Mouse (Mus musculus) intestine, embryonic 15.5 days (tissue): ENCODE results near the gene Cdc6. TPM values are rescaled to one million over a fixed set of nuclear protein-coding genes. Genes with fewer than 3 reads are reported as not detected.
"Not testable (repeated sequence)": the region's sequence is repeated elsewhere in the genome, so short reads cannot be mapped to it uniquely, and the experiment has no call there.

Experiments used
- ATAC-seq: fragments of 200-750 bp; cut with Nextera tagmentation; 2 replicates; pipeline ENCODE4 v1.8.0; 2017; ENCODE audit warnings: moderate TSS enrichment, moderate library complexity
- H3K27ac ChIP-seq: fragments of 300-500 bp; sonication (generic); 2 replicates; pipeline ENCODE4 v1.5.1; 2015; ENCODE audit warnings: mild to moderate bottlenecking, inconsistent platforms
- H3K27me3 ChIP-seq: fragments of 300-500 bp; sonication (generic); replicated peaks from 2 replicates; pipeline ENCODE4 v1.6.1; 2015; ENCODE audit warnings: inconsistent platforms
- H3K36me3 ChIP-seq: fragments of 300-500 bp; sonication (generic); 2 replicates; pipeline ENCODE4 v1.6.1; 2015; ENCODE audit warnings: inconsistent platforms
- H3K4me1 ChIP-seq: fragments of 300-500 bp; sonication (generic); replicated peaks from 2 replicates; pipeline ENCODE4 v1.6.1; 2015; ENCODE audit warnings: inconsistent platforms
- H3K4me2 ChIP-seq: fragments of 300-500 bp; sonication (generic); replicated peaks from 2 replicates; pipeline ENCODE4 v1.6.1; 2015; ENCODE audit warnings: mild to moderate bottlenecking, inconsistent platforms
- H3K4me3 ChIP-seq: fragments of 300-500 bp; sonication (generic); replicated peaks from 2 replicates; pipeline ENCODE4 v1.5.1; 2015; ENCODE audit warnings: inconsistent platforms
- H3K9ac ChIP-seq: fragments of 300-500 bp; sonication (generic); 2 replicates; pipeline ENCODE4 v1.6.1; 2015; ENCODE audit warnings: inconsistent platforms
- H3K9me3 ChIP-seq: fragments of 300-500 bp; sonication (generic); 2 replicates; pipeline ENCODE4 v1.6.1; 2016; ENCODE audit warnings: inconsistent platforms
- WGBS: fragments of 180-500 bp; shearing (Covaris S2); methylation state at CpG from one replicate; pipeline ENCODE4 v1.1.7; 2015; 5-methylcytosine and 5-hydroxymethylcytosine counted together
- polyA plus RNA-seq: library from polyadenylated mRNA; unstranded; fragments of >200 nt; fragmentation: Nextera tagmentation; extraction: Ambion mirVana; gene quantifications from 2 replicates; pipeline ENCODE4 v1.2.1, GENCODE M21; 2015

The Cdc6 gene
- polyA plus RNA-seq, 1 experiment from 2014 or later = 26.7 TPM

- H3K4me3 ChIP-seq = no peak overlapping the region
- no peak overlapping the region for H3K9ac ChIP-seq
- peaks cover 9% of the 10 kb centered on the region; the same call in 1 of the 2 replicates for H3K36me3 ChIP-seq
- WGBS = 84% methylated on average over 5 of the region's 5 CpGs
- H3K27ac ChIP-seq = no peak overlapping the region
- no peak overlapping the region for H3K4me2 ChIP-seq
- no peak for ATAC-seq
- peaks cover 8% of the 10 kb centered on the region for H3K4me1 ChIP-seq
- no peaks in the 10 kb centered on the region for H3K27me3 ChIP-seq
- H3K9me3 ChIP-seq = no peaks in the 10 kb centered on the region
Measured at GRCm38 (mm10) chr11:98911498-98911897, 3.9 kb downstream of the Cdc6 start.

GRCm38 (mm10) chr11:98914196-98914595 lies 6.6 kb downstream of the Cdc6 start:
- no peak overlapping the region for H3K4me3 ChIP-seq
- H3K9ac ChIP-seq = no peak overlapping the region
- H3K9me3 ChIP-seq = no peaks in the 10 kb centered on the region
- ATAC-seq = no peak
- no peaks in the 10 kb centered on the region for H3K27me3 ChIP-seq
- H3K4me1 ChIP-seq = peaks cover 8% of the 10 kb centered on the region
- WGBS = 43% methylated on average over 11 of the region's 11 CpGs
- H3K27ac ChIP-seq = no peak overlapping the region
- no peak overlapping the region for H3K4me2 ChIP-seq
- H3K36me3 ChIP-seq = peaks cover 13% of the 10 kb centered on the region

- H3K4me2 ChIP-seq, H3K4me1 ChIP-seq, H3K9me3 ChIP-seq, H3K9ac ChIP-seq, H3K27ac ChIP-seq, H3K27me3 ChIP-seq, H3K4me3 ChIP-seq, ATAC-seq: not testable (repeated sequence)
- peaks cover 20% of the 10 kb centered on the region for H3K36me3 ChIP-seq
- 93% methylated on average over 3 of the region's 3 CpGs for WGBS
Measured at GRCm38 (mm10) chr11:98916376-98916775, 8.8 kb downstream of the Cdc6 start.

- Histone ChIP-seq H3K4me1 (peaks cover 15% of the 10 kb centered on the region), H3K27me3 (no peaks in the 10 kb centered on the region), H3K27ac (no peak overlapping the region), H3K9me3 (no peaks in the 10 kb centered on the region), H3K36me3 (peaks cover 20% of the 10 kb centered on the region), H3K4me3 (no peak overlapping the region), H3K9ac (no peak overlapping the region), H3K4me2 (no peak overlapping the region)
- WGBS = 73% methylated on average over 13 of the region's 13 CpGs
- ATAC-seq = no peak
Measured at GRCm38 (mm10) chr11:98917428-98918005, 9.9 kb downstream of the Cdc6 start.

- WGBS = 67% methylated on average over 9 of the region's 9 CpGs
- H3K27ac ChIP-seq = no peak overlapping the region
Measured at GRCm38 (mm10) chr11:98918231-98918630, 10.6 kb downstream of the Cdc6 start.

GRCm38 (mm10) chr11:98919009-98919408 lies 11.4 kb downstream of the Cdc6 start:
- WGBS = 97% methylated on average over 11 of the region's 11 CpGs
- H3K4me3 ChIP-seq = no peak overlapping the region
- no peak overlapping the region for H3K9ac ChIP-seq
- peaks cover 25% of the 10 kb centered on the region for H3K4me1 ChIP-seq
- ATAC-seq = no peak
- no peaks in the 10 kb centered on the region for H3K27me3 ChIP-seq
- H3K9me3 ChIP-seq = no peaks in the 10 kb centered on the region
- no peak overlapping the region for H3K4me2 ChIP-seq
- H3K27ac ChIP-seq = no peak overlapping the region
- H3K36me3 ChIP-seq = peaks cover 14% of the 10 kb centered on the region

More at GRCm38 (mm10) chr11:98918231-98918630, 10.6 kb downstream of the Cdc6 start:
- Histone ChIP-seq H3K4me3 (no peak overlapping the region), H3K4me2 (no peak overlapping the region), H3K9me3 (no peaks in the 10 kb centered on the region), H3K4me1 (peaks cover 17% of the 10 kb centered on the region), H3K9ac (no peak overlapping the region), H3K27me3 (no peaks in the 10 kb centered on the region), H3K36me3 (peaks cover 19% of the 10 kb centered on the region)
- ATAC-seq = no peak

- ATAC-seq, H3K4me2 ChIP-seq, H3K9me3 ChIP-seq, H3K27me3 ChIP-seq, H3K9ac ChIP-seq, H3K27ac ChIP-seq, H3K4me3 ChIP-seq: not testable (repeated sequence)
- Histone ChIP-seq H3K36me3 (peaks cover 11% of the 10 kb centered on the region), H3K4me1 (peaks cover 53% of the 10 kb centered on the region)
- 45% methylated on average over 15 of the region's 15 CpGs for WGBS
Measured at GRCm38 (mm10) chr11:98921813-98922212, 14.2 kb downstream of the Cdc6 start.

GRCm38 (mm10) chr11:98922307-98922706 lies 14.7 kb downstream of the Cdc6 start:
- not testable (repeated sequence) for ATAC-seq, H3K4me3 ChIP-seq, H3K9me3 ChIP-seq, H3K27me3 ChIP-seq
- Histone ChIP-seq H3K9ac (peak overlapping the region; percentile 12; the same call in 1 of the 2 replicates), H3K4me1 (peaks cover 58% of the 10 kb centered on the region), H3K36me3 (peaks cover 11% of the 10 kb centered on the region), H3K4me2 (peak overlapping the region; percentile 22; the same call in 1 of the 2 replicates), H3K27ac (peak overlapping the region; percentile 64)
- 37% methylated on average over 10 of the region's 10 CpGs for WGBS

GRCm38 (mm10) chr11:98922851-98923711 lies 15.5 kb downstream of the Cdc6 start:
- Histone ChIP-seq H3K9ac (peak overlapping the region; percentile 12; the same call in 1 of the 2 replicates), H3K4me2 (peak overlapping the region; percentile 22; the same call in 1 of the 2 replicates), H3K4me1 (peaks cover 59% of the 10 kb centered on the region), H3K27ac (peak overlapping the region; percentile 93), H3K36me3 (peaks cover 11% of the 10 kb centered on the region)
- H3K27me3 ChIP-seq, H3K9me3 ChIP-seq, H3K4me3 ChIP-seq: not testable (repeated sequence)
- 28% methylated on average over 16 of the region's 16 CpGs for WGBS
- ATAC-seq = peak; percentile 79

GRCm38 (mm10) chr11:98924633-98925175 lies 17.1 kb downstream of the Cdc6 start:
- no peak overlapping the region for H3K4me3 ChIP-seq
- peaks cover 69% of the 10 kb centered on the region for H3K4me1 ChIP-seq
- H3K9ac ChIP-seq = no peak overlapping the region
- peaks cover 1% of the 10 kb centered on the region; the same call in 1 of the 2 replicates for H3K36me3 ChIP-seq
- peak overlapping the region; percentile 93 for H3K27ac ChIP-seq
- peak overlapping the region; percentile 40; the same call in 1 of the 2 replicates for H3K4me2 ChIP-seq
- no peaks in the 10 kb centered on the region for H3K9me3 ChIP-seq
- H3K27me3 ChIP-seq = no peaks in the 10 kb centered on the region
- no peak for ATAC-seq
- 38% methylated on average over 5 of the region's 5 CpGs for WGBS

GRCm38 (mm10) chr11:98925265-98925721 lies 17.7 kb downstream of the Cdc6 start:
- Histone ChIP-seq H3K36me3 (no peaks in the 10 kb centered on the region), H3K9ac (no peak overlapping the region), H3K27me3 (no peaks in the 10 kb centered on the region), H3K27ac (peak overlapping the region; percentile 93), H3K9me3 (no peaks in the 10 kb centered on the region), H3K4me1 (peaks cover 75% of the 10 kb centered on the region), H3K4me3 (no peak overlapping the region), H3K4me2 (peak overlapping the region; percentile 40)
- peak; percentile 19 for ATAC-seq
- WGBS = 10% methylated on average over 10 of the region's 10 CpGs

- peaks cover 81% of the 10 kb centered on the region for H3K4me1 ChIP-seq
- 8% methylated on average over 12 of the region's 12 CpGs for WGBS
Measured at GRCm38 (mm10) chr11:98925868-98926311, 18.3 kb downstream of the Cdc6 start.

More at GRCm38 (mm10) chr11:98925868-98926311, 18.3 kb downstream of the Cdc6 start:
- Histone ChIP-seq H3K4me3 (no peak overlapping the region), H3K36me3 (no peaks in the 10 kb centered on the region), H3K4me2 (peak overlapping the region; percentile 40), H3K9me3 (no peaks in the 10 kb centered on the region), H3K9ac (0 out of 2 replicates have a peak overlapping the region, but pooled peaks have one; percentile 17), H3K27ac (peak overlapping the region; percentile 93), H3K27me3 (no peaks in the 10 kb centered on the region)
- ATAC-seq = peak; percentile 18
